Comparison of ENCODE assay signal across 30 mouse cellular contexts in the genomic region with DNA sequence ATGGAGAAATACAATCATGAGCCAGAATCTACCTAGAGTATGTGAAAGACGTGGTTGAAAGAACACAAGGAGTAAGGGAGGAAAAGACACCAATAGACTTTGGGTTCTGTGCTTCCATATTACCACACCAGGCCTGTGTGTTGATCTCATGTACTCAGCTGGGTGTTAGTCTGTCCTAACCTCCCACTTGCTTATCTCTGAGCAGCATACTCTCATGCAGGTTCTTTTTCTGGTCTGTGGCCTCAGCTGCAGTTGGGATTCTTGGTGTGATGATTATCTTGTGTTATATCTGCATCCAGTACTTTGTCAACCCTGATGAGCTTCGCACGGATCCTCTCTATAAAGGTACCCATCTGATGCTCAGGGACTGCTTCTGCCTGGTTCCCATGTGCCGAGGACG. TPM values are rescaled to one million over a fixed set of nuclear protein-coding genes. Genes with fewer than 3 reads are reported as not detected.
DNase-seq lines count a peak whose midpoint lies in the region; ATAC-seq and TF ChIP-seq lines count a peak whose summit lies in the region.
"Had no signal": no experiment of that assay in that cellular context is flagged by ENCODE, and none has a peak within 500 bp of the region (broad histone marks: within the 10 kb centered on the region; RNA-seq: fewer than 3 reads in every experiment).

No protein-coding gene starts in this region.

- DNase-seq in liver: no peak
- no peak for DNase-seq in liver, embryonic 14.5 days (ENCODE audit: low read depth in 3 of 3, low spot score in 3 of 3)
- no peak for DNase-seq in right cerebral cortex, postnatal 14 days
- DNase-seq: adrenal gland, adult 8-10 months; adrenal gland, postnatal 25 days; cerebellum, adult 11-12 months; cerebellum, adult 8-10 months; cerebellum, postnatal 10 days; cerebellum, postnatal 36 days; gastrocnemius, postnatal 25 days; heart, adult 2 months had no signal

- no peaks in the 10 kb centered on the region for H3K4me1 ChIP-seq in liver, embryonic 12.5 days
- H3K4me1 ChIP-seq in liver, embryonic 14.5 days (replicated peaks; ENCODE audit: control insufficient read depth in 2 of 2, insufficient read depth in 2 of 2, low read length in 1 of 2): peaks cover 2 to 7% of the 10 kb centered on the region in 2 experiments; a peak in 2 of 4 replicates
- H3K4me1 ChIP-seq in forebrain, embryonic 16.5 days (replicated peaks; ENCODE audit: control insufficient read depth, insufficient read depth, low read length): no peaks in the 10 kb centered on the region
- H3K4me1 ChIP-seq: embryonic facial prominence, embryonic 12.5 days; embryonic facial prominence, embryonic 15.5 days; hindbrain, embryonic 12.5 days; hindbrain, embryonic 15.5 days had no signal

- no peak overlapping the region for H3K4me3 ChIP-seq in liver, embryonic 12.5 days
- H3K4me3 ChIP-seq in liver, embryonic 14.5 days (ENCODE audit: insufficient read depth in 1 of 2, low read depth in 2 of 2, low read length in 2 of 2): no peak overlapping the region
- no peak overlapping the region for H3K4me3 ChIP-seq in forebrain, embryonic 16.5 days (replicated peaks; ENCODE audit: low read length)
- H3K4me3 ChIP-seq: embryonic facial prominence, embryonic 12.5 days; embryonic facial prominence, embryonic 15.5 days; heart, adult 2 months; hindbrain, embryonic 12.5 days; hindbrain, embryonic 15.5 days had no signal

- no peak for TF ChIP-seq CTCF in liver, embryonic 14.5 days (IDR thresholded peaks at IDR 0.05; ENCODE audit: low read depth)

- H3K9me3 ChIP-seq in liver, embryonic 12.5 days (replicated peaks): no peaks in the 10 kb centered on the region
- no peaks in the 10 kb centered on the region for H3K9me3 ChIP-seq in liver, embryonic 14.5 days (ENCODE audit: control insufficient read depth, low read length)
- no peaks in the 10 kb centered on the region for H3K9me3 ChIP-seq in forebrain, embryonic 16.5 days (ENCODE audit: control insufficient read depth, low read length)
- H3K9me3 ChIP-seq: embryonic facial prominence, embryonic 12.5 days; embryonic facial prominence, embryonic 15.5 days; hindbrain, embryonic 12.5 days; hindbrain, embryonic 15.5 days had no signal

- no peak overlapping the region for H3K27ac ChIP-seq in liver, embryonic 12.5 days
- H3K27ac ChIP-seq in liver, embryonic 14.5 days: no peak overlapping the region
- no peak overlapping the region for H3K27ac ChIP-seq in forebrain, embryonic 16.5 days (ENCODE audit: low read length)
- H3K27ac ChIP-seq: embryonic facial prominence, embryonic 12.5 days; embryonic facial prominence, embryonic 15.5 days; heart, adult 2 months; hindbrain, embryonic 12.5 days; hindbrain, embryonic 15.5 days had no signal

- H3K27me3 ChIP-seq in liver, embryonic 12.5 days (replicated peaks): peaks cover 15% of the 10 kb centered on the region; the same call in 1 of the 2 replicates
- H3K27me3 ChIP-seq in liver, embryonic 14.5 days (ENCODE audit: control insufficient read depth, insufficient read depth, low read length): no peaks in the 10 kb centered on the region
- no peaks in the 10 kb centered on the region for H3K27me3 ChIP-seq in forebrain, embryonic 16.5 days (replicated peaks; ENCODE audit: control insufficient read depth, insufficient read depth, low read length)
- H3K27me3 ChIP-seq: embryonic facial prominence, embryonic 12.5 days; embryonic facial prominence, embryonic 15.5 days; hindbrain, embryonic 12.5 days; hindbrain, embryonic 15.5 days had no signal

- H3K9ac ChIP-seq in liver, embryonic 12.5 days: no peak overlapping the region
- H3K9ac ChIP-seq in liver, embryonic 14.5 days (replicated peaks): no peak overlapping the region
- H3K9ac ChIP-seq in forebrain, embryonic 16.5 days (replicated peaks; ENCODE audit: low read depth, low read length): no peak overlapping the region
- H3K9ac ChIP-seq: embryonic facial prominence, embryonic 12.5 days; embryonic facial prominence, embryonic 15.5 days; hindbrain, embryonic 12.5 days; hindbrain, embryonic 15.5 days had no signal

- H3K36me3 ChIP-seq in liver, embryonic 12.5 days: no peaks in the 10 kb centered on the region
- H3K36me3 ChIP-seq in liver, embryonic 14.5 days (replicated peaks; ENCODE audit: control insufficient read depth, insufficient read depth, low read depth): no peaks in the 10 kb centered on the region
- H3K36me3 ChIP-seq in forebrain, embryonic 16.5 days (ENCODE audit: control insufficient read depth, insufficient read depth): no peaks in the 10 kb centered on the region
- H3K36me3 ChIP-seq: embryonic facial prominence, embryonic 12.5 days; embryonic facial prominence, embryonic 15.5 days; hindbrain, embryonic 12.5 days; hindbrain, embryonic 15.5 days had no signal

- H3K4me2 ChIP-seq in liver, embryonic 12.5 days: no peak overlapping the region
- H3K4me2 ChIP-seq in liver, embryonic 14.5 days (ENCODE audit: low read depth): no peak overlapping the region
- H3K4me2 ChIP-seq in forebrain, embryonic 16.5 days (ENCODE audit: low read length): no peak overlapping the region
- H3K4me2 ChIP-seq: embryonic facial prominence, embryonic 12.5 days; embryonic facial prominence, embryonic 15.5 days; heart, embryonic 11.5 days; hindbrain, embryonic 12.5 days; hindbrain, embryonic 15.5 days had no signal

- 58% methylated on average over 5 of the region's 5 CpGs for WGBS in liver, embryonic 12.5 days (ENCODE audit: insufficient replicate concordance)
- 41% methylated on average over 5 of the region's 5 CpGs for WGBS in liver, embryonic 14.5 days (ENCODE audit: insufficient replicate concordance)
- 88% methylated on average over 5 of the region's 5 CpGs for WGBS in forebrain, embryonic 16.5 days

- ATAC-seq in liver, embryonic 12.5 days: peak; percentile 63
- peak; percentile 70 for ATAC-seq in liver, embryonic 14.5 days (ENCODE audit: insufficient read depth)
- peak; percentile 66 for ATAC-seq in megakaryocyte progenitor cell, adult 5-6 weeks (replicated peaks; ENCODE audit: poor library complexity)
- ATAC-seq in forebrain, embryonic 16.5 days: no peak
- ATAC-seq: activated CD4-positive, CD25-positive, alpha-beta regulatory T cell, adult 4 months; CD4-positive, CD25-positive, alpha-beta regulatory T cell, adult 4 months; forebrain, embryonic 14.5 days had no signal

- peak; percentile 42; the same call in 1 of the 2 replicates for TF ChIP-seq EP300 in liver, embryonic 14.5 days (IDR thresholded peaks at IDR 0.05; ENCODE audit: low read depth)

RNA-seq across cellular contexts. Expression of a gene that starts 13.3 kb away (rescaled TPM):
- polyA plus RNA-seq in liver, embryonic 12.5 days (2016; fragmentation: Nextera tagmentation; extraction: Ambion mirVana): not detected in 2 replicates
- not detected in 2 replicates for polyA plus RNA-seq in liver, embryonic 14.5 days (2012; rRNA removed)
- not detected in 2 replicates for polyA plus RNA-seq in liver, embryonic 14.5 days (2014; fragmentation: Nextera tagmentation; extraction: Ambion mirVana)
- total RNA-seq in megakaryocyte progenitor cell, adult 5-6 weeks (2015): not detected in 2 replicates
- not detected in 2 replicates for total RNA-seq in megakaryocyte progenitor cell, adult 5-6 weeks (2017)
- not detected in 2 replicates for polyA plus RNA-seq in forebrain, embryonic 16.5 days (2015; fragmentation: Nextera tagmentation; extraction: Ambion mirVana)
- total RNA-seq: adrenal gland, adult 8-10 months; adrenal gland, postnatal 25 days; gastrocnemius, adult 8-10 months; gastrocnemius, postnatal 25 days; heart, adult 2 months; heart, postnatal 25 days; hematopoietic stem cell, adult 5-6 weeks had no signal
- polyA plus RNA-seq: activated CD4-positive, CD25-positive, alpha-beta regulatory T cell, adult 4 months; C2C12; CD4-positive, CD25-positive, alpha-beta regulatory T cell, adult 4 months; cortical plate, adult 2 months; embryonic facial prominence, embryonic 12.5 days; embryonic facial prominence, embryonic 15.5 days; forebrain, embryonic 11.5 days; forebrain, embryonic 14.5 days; heart, adult 2 months; heart, embryonic 11.5 days; heart, embryonic 14.5 days; heart, postnatal 0 days; hindbrain, embryonic 12.5 days; hindbrain, embryonic 15.5 days had no signal

RNA-seq across cellular contexts. Expression of a gene that starts 32.3 kb away (rescaled TPM):
- 0.32 and 0.39 TPM in 2 replicates for polyA plus RNA-seq in liver, embryonic 12.5 days (2016; fragmentation: Nextera tagmentation; extraction: Ambion mirVana)
- polyA plus RNA-seq in liver, embryonic 14.5 days (2012; rRNA removed): 0.23 and 0.29 TPM in 2 replicates
- 0.08 and 0.15 TPM in 2 replicates for polyA plus RNA-seq in liver, embryonic 14.5 days (2014; fragmentation: Nextera tagmentation; extraction: Ambion mirVana)
- total RNA-seq in megakaryocyte progenitor cell, adult 5-6 weeks (2015): 0.17 TPM in 1 of 2 replicates, not detected in the other
- 0.04 and 0.17 TPM in 2 replicates for total RNA-seq in megakaryocyte progenitor cell, adult 5-6 weeks (2017)
- polyA plus RNA-seq in forebrain, embryonic 16.5 days (2015; fragmentation: Nextera tagmentation; extraction: Ambion mirVana): 9.6 and 10.7 TPM in 2 replicates
- total RNA-seq: hematopoietic stem cell, adult 5-6 weeks had no signal

RNA-seq across cellular contexts. Expression of a gene that starts 39.3 kb away (rescaled TPM):
- 19.9 and 20.2 TPM in 2 replicates for polyA plus RNA-seq in liver, embryonic 12.5 days (2016; fragmentation: Nextera tagmentation; extraction: Ambion mirVana)
- polyA plus RNA-seq in liver, embryonic 14.5 days (2012; rRNA removed): 14.4 and 16.7 TPM in 2 replicates
- polyA plus RNA-seq in liver, embryonic 14.5 days (2014; fragmentation: Nextera tagmentation; extraction: Ambion mirVana): 10.6 and 15.9 TPM in 2 replicates
- total RNA-seq in megakaryocyte progenitor cell, adult 5-6 weeks (2015): 50.8 and 54.4 TPM in 2 replicates
- 99.9 and 112 TPM in 2 replicates for total RNA-seq in megakaryocyte progenitor cell, adult 5-6 weeks (2017)
- 102 and 104 TPM in 2 replicates for polyA plus RNA-seq in forebrain, embryonic 16.5 days (2015; fragmentation: Nextera tagmentation; extraction: Ambion mirVana)

RNA-seq across cellular contexts. Expression of a gene that starts 39.4 kb away (rescaled TPM):
- polyA plus RNA-seq in liver, embryonic 12.5 days (2016; fragmentation: Nextera tagmentation; extraction: Ambion mirVana): 37.6 and 38.6 TPM in 2 replicates
- 6.9 and 11.5 TPM in 2 replicates for polyA plus RNA-seq in liver, embryonic 14.5 days (2012; rRNA removed)
- polyA plus RNA-seq in liver, embryonic 14.5 days (2014; fragmentation: Nextera tagmentation; extraction: Ambion mirVana): 21.9 TPM in 2 replicates
- 60.1 and 62.4 TPM in 2 replicates for total RNA-seq in megakaryocyte progenitor cell, adult 5-6 weeks (2015)
- 49.5 and 60.7 TPM in 2 replicates for total RNA-seq in megakaryocyte progenitor cell, adult 5-6 weeks (2017)
- 16.5 and 18.9 TPM in 2 replicates for polyA plus RNA-seq in forebrain, embryonic 16.5 days (2015; fragmentation: Nextera tagmentation; extraction: Ambion mirVana)
